Mouse (Mus musculus) c-Kit-positive CD71-negative TER-119-negative erythroid progenitor cells, embryonic 14.5 days (primary cell): ENCODE measurements around the gene Sec14l3.
"Not testable (repeated sequence)": the region's sequence is repeated elsewhere in the genome, so short reads cannot be mapped to it uniquely, and the experiment has no call there.

ENCODE experiments used
- DNase-seq: peaks from one replicate; pipeline ENCODE4 v3.0.0-alpha.2; 2013; ENCODE audit warnings: low read depth

The Sec14l3 gene

DNA sequence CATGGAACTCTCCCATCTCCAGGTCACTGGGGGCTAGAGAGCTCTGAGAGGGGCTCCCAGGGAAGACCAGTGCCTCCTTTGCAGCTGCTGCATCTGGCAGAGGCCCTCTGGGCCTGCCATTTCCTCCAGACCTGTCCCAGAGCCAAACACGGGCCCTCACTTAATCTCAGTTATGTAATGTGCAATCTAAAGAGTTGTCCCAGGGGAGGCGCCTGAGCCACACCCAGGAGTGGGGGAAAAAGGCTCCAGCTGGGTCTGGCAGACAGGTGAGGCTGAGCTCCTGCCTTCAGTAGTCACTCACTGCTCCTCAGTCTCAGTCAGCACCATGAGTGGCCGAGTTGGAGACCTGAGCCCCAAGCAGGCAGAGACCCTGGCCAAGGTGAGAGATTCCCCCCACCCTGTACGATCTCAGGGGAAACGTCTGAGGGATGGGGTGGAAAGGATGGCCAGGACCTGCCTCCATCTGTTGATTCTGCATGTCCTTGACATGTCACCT is at the start of gene Sec14l3:
Gene Sec14l3, plus strand, starts transcription at position 215 of the 496 bp plus-strand sequence.
- DNase-seq = no peak

DNA sequence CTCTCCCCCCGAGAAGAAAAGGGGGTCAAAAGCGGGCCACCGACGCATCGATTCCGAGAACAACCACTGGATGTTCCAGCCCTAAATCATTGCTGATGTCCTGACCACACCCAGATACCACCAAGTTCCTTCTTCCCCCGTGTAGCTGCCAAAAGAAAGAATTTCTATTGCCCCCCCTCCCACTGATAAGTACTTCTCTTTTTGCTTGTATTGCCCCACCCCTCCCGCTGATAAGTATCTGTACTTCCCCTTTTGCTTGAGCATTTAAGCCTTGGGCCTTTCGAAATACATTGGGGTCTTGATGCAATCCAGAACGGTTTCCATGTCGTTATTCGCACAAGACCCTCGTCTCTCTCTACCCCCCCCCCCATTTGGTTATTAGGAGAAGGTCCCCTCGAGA is 48.8 kb upstream of the Sec14l3 start:
- not testable (repeated sequence) for DNase-seq

DNA sequence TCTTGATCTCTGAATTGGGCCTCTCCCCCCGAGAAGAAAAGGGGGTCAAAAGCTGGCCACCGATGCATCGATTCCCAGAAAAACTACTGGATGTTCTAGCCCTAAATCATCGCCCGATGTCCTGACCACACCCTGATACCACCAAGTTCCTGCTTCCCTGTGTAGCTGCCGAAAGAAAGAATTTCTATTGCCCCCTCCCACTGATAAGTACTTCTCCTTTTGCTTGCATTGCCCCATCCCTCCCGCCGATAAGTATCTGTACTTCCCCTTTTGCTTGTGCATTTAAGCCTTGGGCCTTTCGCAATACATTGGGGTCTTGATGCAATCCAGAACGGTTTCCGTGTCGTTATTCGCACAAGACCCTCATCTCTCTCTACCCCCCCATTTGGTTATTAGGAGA is 42.5 kb upstream of the Sec14l3 start:
- DNase-seq = not testable (repeated sequence)

DNA sequence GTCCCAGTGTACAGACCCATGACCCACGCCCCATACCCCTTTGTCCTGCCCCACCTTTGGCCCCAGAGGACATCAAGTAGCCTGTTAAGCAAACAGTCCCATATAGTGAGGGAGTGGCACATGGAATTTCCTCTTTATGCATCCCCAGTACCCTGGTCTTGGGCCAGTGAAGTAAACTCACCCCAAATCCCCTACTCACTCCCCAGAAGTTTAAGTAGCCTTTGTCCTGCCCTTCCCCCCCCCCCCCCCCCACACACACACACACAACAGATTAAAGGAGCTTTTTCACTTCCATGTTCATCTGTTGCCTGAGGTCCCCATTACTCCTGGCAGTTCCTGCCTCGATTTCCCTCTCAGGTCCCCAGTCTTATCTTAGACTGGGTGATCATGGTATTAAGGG is 41.3 kb upstream of the Sec14l3 start:
- no peak for DNase-seq

DNA sequence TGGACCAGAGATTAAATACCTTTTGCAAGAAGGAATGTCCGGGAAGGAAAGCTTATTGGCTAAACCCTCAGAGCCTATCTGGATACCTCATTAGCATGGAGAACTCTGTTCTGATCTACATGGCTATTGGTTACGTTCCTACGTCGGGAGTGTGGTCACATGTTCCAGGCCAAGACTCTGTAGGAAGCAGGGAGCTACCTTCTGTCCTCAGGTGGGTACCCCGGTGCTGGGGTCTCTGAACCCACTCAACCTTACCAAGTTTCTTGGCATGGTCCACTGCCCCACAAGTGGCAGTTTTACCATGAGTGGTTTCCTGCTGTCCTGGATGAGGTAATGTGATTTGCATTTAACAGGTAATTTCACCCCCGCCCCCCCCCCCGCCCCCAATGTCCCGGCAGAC is 37.6 kb upstream of the Sec14l3 start:
- no peak for DNase-seq

DNA sequence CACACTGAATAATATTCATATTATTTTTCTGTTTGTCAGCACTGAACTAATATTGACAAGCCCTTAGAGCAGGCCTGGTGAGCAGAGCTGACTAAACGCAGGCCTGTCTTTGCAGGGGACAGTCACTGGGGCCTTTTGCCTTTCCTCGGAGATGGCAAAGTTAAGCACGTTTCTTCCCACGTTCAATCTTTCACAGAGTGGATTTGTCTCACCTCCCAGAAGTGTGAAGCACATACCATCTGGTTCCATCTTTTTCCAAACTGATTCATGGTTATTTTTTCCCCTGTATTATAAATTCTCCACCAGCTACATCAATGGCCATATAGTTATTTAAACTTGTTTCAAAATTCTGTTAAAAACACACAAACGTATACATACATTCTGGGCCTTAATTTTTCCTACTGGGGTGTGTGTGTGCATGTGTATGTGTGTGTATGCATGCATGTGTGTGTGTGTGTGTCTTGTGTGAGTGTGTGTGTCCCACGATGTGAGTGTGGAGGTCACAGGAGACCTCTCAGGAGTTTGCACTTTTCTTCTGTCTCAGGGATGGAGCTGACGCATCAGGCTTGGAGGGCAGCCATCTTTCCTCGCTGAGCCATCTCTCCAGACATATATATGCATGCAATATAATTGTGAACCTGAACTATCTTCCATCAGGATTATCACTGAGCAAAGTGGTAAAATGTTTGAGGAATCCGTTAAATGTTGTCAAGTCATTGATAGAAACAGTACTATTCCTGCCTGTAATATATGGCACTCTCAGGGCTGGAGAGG is 36.9 kb upstream of the Sec14l3 start:
- no peak for DNase-seq

GRCm38 (mm10) chr11:4029343-4029742 is 35.3 kb upstream of the Sec14l3 start:
- DNase-seq = no peak

- DNase-seq = no peak
Observed at GRCm38 (mm10) chr11:4031126-4031941, 33.3 kb upstream of the Sec14l3 start, which contains the start of gene Sec14l4. Sec14l4 (plus strand) TSS chr11:4031462.

DNA sequence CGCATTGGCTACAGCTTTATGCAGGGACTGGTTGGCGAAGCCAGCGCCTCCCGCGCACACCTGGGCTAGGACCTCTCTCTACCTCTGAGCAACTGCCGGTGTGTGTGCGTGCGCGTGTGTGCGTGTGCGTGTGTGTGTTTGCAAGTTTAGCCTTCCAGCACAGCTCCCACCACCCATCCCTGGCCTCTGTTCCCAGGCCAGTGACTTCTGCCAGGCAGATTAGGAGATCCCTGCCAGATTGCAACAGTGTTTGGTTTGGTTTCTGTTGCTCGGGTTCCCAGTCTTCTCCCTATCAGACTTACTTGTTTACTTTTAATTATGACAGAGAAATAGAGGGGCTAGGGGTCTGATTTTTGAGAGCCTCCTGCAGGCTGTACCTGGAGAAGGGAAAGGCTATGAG is 32.7 kb upstream of the Sec14l3 start:
- no peak for DNase-seq

DNA sequence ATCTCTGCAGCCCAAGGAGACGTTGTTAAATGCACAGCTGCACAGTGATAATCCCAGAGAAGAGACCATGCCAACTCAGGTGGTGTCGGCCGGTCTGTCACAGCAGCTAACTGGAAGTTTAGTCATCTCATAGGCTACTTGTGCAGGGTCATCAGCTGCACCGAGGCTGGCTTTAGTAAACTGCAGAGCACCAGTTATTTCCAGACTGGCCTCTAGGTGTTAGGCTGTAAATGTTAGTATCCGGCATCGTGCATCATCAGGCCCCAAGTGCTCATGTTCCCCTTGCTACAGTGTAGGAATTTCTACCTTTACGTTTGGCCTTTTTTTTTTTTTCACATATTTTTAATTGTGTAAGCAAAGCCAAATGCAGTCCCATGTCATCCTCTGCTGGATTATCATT is 31.2 kb upstream of the Sec14l3 start:
- no peak for DNase-seq

- no peak for DNase-seq
Observed at GRCm38 (mm10) chr11:4034169-4034568, 30.5 kb upstream of the Sec14l3 start.

DNA sequence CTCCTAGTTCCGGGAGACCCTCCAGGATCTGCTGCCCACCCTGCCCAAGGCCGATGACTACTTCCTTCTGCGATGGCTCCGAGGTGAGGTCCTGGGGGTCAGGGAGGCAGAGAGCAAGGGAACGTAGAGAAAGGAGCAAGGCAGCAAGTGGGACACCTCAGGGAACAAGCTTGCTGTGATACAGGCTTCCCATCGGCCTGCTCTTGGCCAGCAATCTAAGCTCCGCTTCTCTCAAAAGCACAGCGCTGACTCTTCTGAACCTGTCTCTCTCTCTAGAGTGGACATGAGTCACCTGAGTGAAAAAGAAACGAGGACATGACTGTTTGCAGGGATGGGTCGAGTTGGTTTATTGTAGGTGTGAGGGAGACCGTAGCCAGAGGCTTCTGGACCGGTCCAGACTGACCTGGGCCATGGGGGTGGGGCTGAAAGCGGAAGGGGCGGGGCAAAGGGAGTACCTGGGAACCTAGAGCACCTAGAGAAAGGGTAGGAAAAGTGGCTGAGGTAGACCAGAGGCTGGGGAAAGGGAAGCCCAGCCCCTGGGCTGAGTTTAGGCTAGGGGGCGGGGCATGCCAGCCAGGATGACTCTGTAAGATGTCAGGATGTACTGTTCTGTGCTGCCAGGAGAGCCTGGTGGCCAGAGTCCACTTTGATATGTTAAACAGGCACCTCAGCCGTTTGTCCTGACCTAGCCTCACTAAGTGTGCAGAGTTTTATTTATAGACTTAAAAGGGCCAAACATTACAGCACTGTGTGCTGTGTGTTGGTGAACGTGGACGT is 29.3 kb upstream of the Sec14l3 start:
- no peak for DNase-seq

GRCm38 (mm10) chr11:4035916-4036315 is 28.7 kb upstream of the Sec14l3 start:
- no peak for DNase-seq

- no peak for DNase-seq
Observed at GRCm38 (mm10) chr11:4036365-4037084, 28.1 kb upstream of the Sec14l3 start.

- no peak for DNase-seq
Observed at GRCm38 (mm10) chr11:4039951-4040350, 24.7 kb upstream of the Sec14l3 start.

DNA sequence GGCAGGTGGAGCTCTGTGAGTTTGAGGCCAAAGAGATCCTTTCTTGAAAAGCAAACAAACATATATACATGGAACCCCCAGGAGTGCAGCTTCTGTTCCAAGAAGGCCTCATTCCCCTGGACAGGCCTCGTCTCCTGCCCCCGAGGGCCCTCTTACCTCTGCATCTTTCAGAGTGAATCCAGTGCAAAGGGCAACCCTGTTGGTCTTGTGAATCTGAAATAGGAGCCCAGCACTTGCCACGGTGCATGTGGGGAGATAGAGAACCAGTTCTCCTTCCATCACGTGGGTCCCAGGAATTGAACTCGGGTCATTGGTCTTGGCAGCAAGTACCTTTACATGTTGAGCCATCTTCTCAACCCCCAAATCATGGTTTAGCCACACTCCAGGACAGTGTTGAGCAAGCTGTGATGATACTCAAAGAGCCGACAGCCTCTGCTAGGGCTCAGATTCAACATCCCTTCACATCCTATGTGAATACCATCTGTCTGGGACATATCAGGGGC is 23.5 kb upstream of the Sec14l3 start:
- no peak for DNase-seq

DNA sequence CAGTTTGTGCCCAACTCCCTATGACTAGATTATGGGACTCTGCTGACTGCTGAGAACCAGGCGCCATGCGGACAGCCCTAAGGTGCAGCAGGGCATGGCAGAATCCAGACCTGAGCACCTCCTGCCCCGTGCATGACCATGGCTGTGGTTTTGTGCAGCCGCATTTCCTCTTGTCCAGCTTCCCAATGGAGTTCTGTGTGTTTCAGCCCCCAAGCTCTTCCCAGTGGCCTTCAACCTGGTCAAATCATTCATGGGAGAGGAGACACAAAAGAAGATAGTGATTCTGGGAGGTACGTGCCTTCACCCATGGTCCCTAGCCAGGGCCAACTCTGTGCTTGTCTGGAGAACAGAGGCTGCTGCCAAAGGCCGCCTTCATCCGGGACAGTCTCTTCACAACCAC is 21.6 kb upstream of the Sec14l3 start:
- no peak for DNase-seq

GRCm38 (mm10) chr11:4046526-4046925 is 18.1 kb upstream of the Sec14l3 start:
- no peak for DNase-seq

DNA sequence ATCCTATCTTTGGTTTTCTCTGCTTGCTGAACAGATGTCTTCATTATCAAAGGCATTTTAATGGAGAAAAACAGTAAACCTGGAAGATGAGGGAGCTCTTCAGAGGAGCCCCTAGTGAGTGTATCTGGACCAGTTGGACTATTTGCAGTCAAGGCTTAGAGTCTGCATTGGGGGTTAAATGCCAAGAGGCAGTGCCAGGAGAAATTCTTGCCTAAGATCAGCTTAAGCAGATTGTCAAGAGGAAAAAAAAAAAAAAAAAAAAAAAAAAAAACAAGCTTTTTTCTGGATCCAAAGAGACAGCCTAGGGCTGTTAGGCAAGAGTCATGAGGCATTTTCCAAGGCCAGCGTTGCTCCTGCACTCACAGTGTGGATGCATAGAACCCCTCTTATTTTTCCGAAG is 16.9 kb upstream of the Sec14l3 start:
- no peak for DNase-seq

DNA sequence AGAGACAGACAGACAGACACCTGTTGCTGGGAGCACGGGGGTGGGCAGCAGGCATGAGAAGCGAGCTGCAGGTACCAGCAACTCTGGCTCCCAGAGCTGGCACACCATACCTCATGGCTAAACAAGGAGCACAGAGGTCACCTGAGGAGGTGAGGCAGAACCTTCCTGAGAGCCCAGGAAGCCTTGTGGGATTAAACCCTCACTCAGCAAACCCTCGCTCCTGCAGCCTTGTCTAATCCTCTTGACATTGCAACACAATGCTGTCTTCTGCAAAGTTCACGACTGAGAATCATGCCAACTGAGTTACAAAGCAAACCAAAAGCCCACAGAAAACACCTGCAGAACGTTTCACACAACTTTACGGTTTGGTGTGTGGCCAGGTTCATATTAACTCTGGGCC is 16.2 kb upstream of the Sec14l3 start:
- DNase-seq = no peak

DNA sequence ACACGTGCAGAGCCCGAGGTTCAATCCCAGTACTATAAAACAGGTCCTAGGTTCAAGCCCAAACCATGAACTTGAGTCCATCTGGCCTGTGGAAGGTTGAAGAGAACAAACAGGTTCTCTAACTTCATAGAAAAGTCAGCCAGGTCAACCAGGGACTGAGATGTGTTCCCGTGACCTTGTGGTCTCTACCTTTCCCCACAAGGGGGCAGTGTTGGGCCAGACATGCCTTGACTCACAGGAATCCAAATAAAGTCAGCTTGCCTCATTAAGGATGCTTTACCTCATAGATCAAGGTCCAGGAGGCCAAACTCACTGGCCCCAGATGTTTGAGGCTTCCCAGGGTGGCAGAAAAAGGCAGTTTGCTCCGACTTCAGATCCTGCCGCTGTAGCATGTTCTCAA is 11.1 kb upstream of the Sec14l3 start:
- DNase-seq = peak; percentile 71
